Comparison of ENCODE assay signal across 12 mouse cellular contexts in genomic region chr10:120582497-120582896, GRCm38 (mm10).
DNase-seq lines count a peak whose midpoint lies in the region; ATAC-seq and TF ChIP-seq lines count a peak whose summit lies in the region.
"Had no signal": no experiment of that assay in that cellular context is flagged by ENCODE, and none has a peak within 500 bp of the region (broad histone marks: within the 10 kb centered on the region; RNA-seq: fewer than 3 reads in every experiment).

No protein-coding gene starts in this region.

- peak; percentile 27 for DNase-seq in adrenal gland, adult 2 months
- DNase-seq in adrenal gland, postnatal 4 days (ENCODE audit: low spot score in 2 of 2) = no peak
- no peak for DNase-seq in lung, adult 2 months
- peak; percentile 6 to 8 for DNase-seq in heart, postnatal 14 days
- DNase-seq in lung, postnatal 0 days (ENCODE audit: low spot score) = peak; percentile 54
- DNase-seq in right cerebral cortex, postnatal 14 days = no peak
- DNase-seq: B cell, adult 2 months had no signal

- peak; percentile 41; the same call in 1 of the 2 replicates for ATAC-seq in lung, embryonic 16.5 days (ENCODE audit: low read depth)
- ATAC-seq in lung, postnatal 0 days = peak; percentile 54; the same call in 1 of the 2 replicates
- no peak for ATAC-seq in CD4-positive, CD25-positive, alpha-beta regulatory T cell, adult 4 months
- ATAC-seq: intestine, postnatal 0 days had no signal

- intact Hi-C loops in heart, postnatal 14 days (cut with DNase I) = no loop called here

- peak; percentile 13; the same call in 1 of the 2 replicates for TF ChIP-seq EP300 in lung, postnatal 0 days (IDR thresholded peaks at IDR 0.05)

- H3K27ac ChIP-seq in lung, embryonic 16.5 days (ENCODE audit: low read length) = no peak overlapping the region
- no peak overlapping the region for H3K27ac ChIP-seq in lung, postnatal 0 days (ENCODE audit: low read length)
- H3K27ac ChIP-seq: liver, embryonic 15.5 days; neural tube, embryonic 13.5 days had no signal

- TF ChIP-seq POLR2A in lung, adult 2 months (IDR thresholded peaks at IDR 0.05; ENCODE audit: borderline replicate concordance, extremely low read depth, low read depth, low read length) = no peak

- H3K27me3 ChIP-seq in lung, embryonic 16.5 days (ENCODE audit: control insufficient read depth, insufficient read depth, low read depth, low read length) = no peaks in the 10 kb centered on the region
- H3K27me3 ChIP-seq in lung, postnatal 0 days (replicated peaks; ENCODE audit: insufficient read depth, low read length) = no peaks in the 10 kb centered on the region; the same call in 1 of the 2 replicates
- H3K27me3 ChIP-seq: liver, embryonic 15.5 days; neural tube, embryonic 13.5 days had no signal

- no peak overlapping the region for H3K4me3 ChIP-seq in lung, embryonic 16.5 days (ENCODE audit: low read length)
- H3K4me3 ChIP-seq in lung, adult 2 months (replicated peaks; ENCODE audit: extremely low read depth, low read depth, low read length) = no peak overlapping the region
- no peak overlapping the region for H3K4me3 ChIP-seq in lung, postnatal 0 days (ENCODE audit: low read depth, low read length)
- H3K4me3 ChIP-seq: liver, embryonic 15.5 days; neural tube, embryonic 13.5 days had no signal

- H3K36me3 ChIP-seq in lung, embryonic 16.5 days (ENCODE audit: control insufficient read depth, insufficient read depth, low read length) = no peaks in the 10 kb centered on the region
- H3K36me3 ChIP-seq in lung, postnatal 0 days (ENCODE audit: insufficient read depth, low read length) = no peaks in the 10 kb centered on the region
- H3K36me3 ChIP-seq: liver, embryonic 15.5 days; neural tube, embryonic 13.5 days had no signal

- WGBS in lung, embryonic 16.5 days = 10% methylated on average over 7 of the region's 7 CpGs
- 18% methylated on average over 7 of the region's 7 CpGs for WGBS in lung, adult 2 months
- 11% methylated on average over 7 of the region's 7 CpGs for WGBS in lung, postnatal 0 days

- no peaks in the 10 kb centered on the region for H3K9me3 ChIP-seq in lung, embryonic 16.5 days (ENCODE audit: control insufficient read depth, low read length)
- no peaks in the 10 kb centered on the region for H3K9me3 ChIP-seq in lung, postnatal 0 days (ENCODE audit: low read length)
- H3K9me3 ChIP-seq: liver, embryonic 15.5 days; neural tube, embryonic 13.5 days had no signal

- peaks cover 8% of the 10 kb centered on the region for H3K4me1 ChIP-seq in lung, embryonic 16.5 days (replicated peaks; ENCODE audit: control insufficient read depth, insufficient read depth, low read length)
- H3K4me1 ChIP-seq in lung, adult 2 months (ENCODE audit: control insufficient read depth, insufficient read depth, low read length) = no peaks in the 10 kb centered on the region
- peaks cover 8% of the 10 kb centered on the region for H3K4me1 ChIP-seq in lung, postnatal 0 days (ENCODE audit: insufficient read depth, low read depth, low read length)
- H3K4me1 ChIP-seq: liver, embryonic 15.5 days; neural tube, embryonic 13.5 days had no signal

- TF ChIP-seq CTCF in lung, adult 2 months (IDR thresholded peaks at IDR 0.05; ENCODE audit: insufficient read depth, low read length) = no peak
- no peak for TF ChIP-seq CTCF in lung, postnatal 0 days (IDR thresholded peaks at IDR 0.05)

- no peak overlapping the region for H3K4me2 ChIP-seq in lung, embryonic 16.5 days (ENCODE audit: low read depth, low read length)
- no peak overlapping the region for H3K4me2 ChIP-seq in lung, postnatal 0 days (replicated peaks; ENCODE audit: low read depth, low read length)
- H3K4me2 ChIP-seq: liver, embryonic 15.5 days; neural tube, embryonic 13.5 days had no signal

- no peak overlapping the region for H3K9ac ChIP-seq in lung, embryonic 16.5 days (ENCODE audit: low read length)
- H3K9ac ChIP-seq in lung, postnatal 0 days (replicated peaks; ENCODE audit: low read depth) = no peak overlapping the region
- H3K9ac ChIP-seq: liver, embryonic 15.5 days; neural tube, embryonic 13.5 days had no signal

Comparison
In these comparisons a context has a peak if more than half of its experiments do, and no peak if none do; other contexts are left out.
1. DNase-seq: peak in adrenal gland, adult 2 months (single experiment), heart, postnatal 14 days (2 of 2) and lung, postnatal 0 days (single experiment); none in adrenal gland, postnatal 4 days (0 of 2), lung, adult 2 months (single experiment) and right cerebral cortex, postnatal 14 days (single experiment).